Mouse (Mus musculus) lung, embryonic 15.5 days (tissue): ENCODE measurements around the gene Slc43a3. TPM values are rescaled to one million over a fixed set of nuclear protein-coding genes. Genes with fewer than 3 reads are reported as not detected.

Experiments used
- ATAC-seq: fragments of 200-750 bp; cut with Nextera tagmentation; 2 replicates; pipeline ENCODE4 v1.8.0; 2017; ENCODE audit warnings: moderate number of reproducible peaks, borderline replicate concordance; ENCODE audit not compliant: low FRiP score, low TSS enrichment; ENCODE audit errors: extremely low read depth
- H3K27ac ChIP-seq: fragments of 300-500 bp; sonication (generic); 2 replicates; pipeline ENCODE4 v1.5.1; 2015; ENCODE audit warnings: moderate library complexity, mild to moderate bottlenecking, inconsistent platforms
- H3K27me3 ChIP-seq: fragments of 300-500 bp; sonication (generic); 2 replicates; pipeline ENCODE4 v1.6.1; 2015; ENCODE audit warnings: inconsistent platforms
- H3K36me3 ChIP-seq: fragments of 300-500 bp; sonication (generic); 2 replicates; pipeline ENCODE4 v1.6.1; 2015; ENCODE audit warnings: inconsistent platforms
- H3K4me1 ChIP-seq: fragments of 300-500 bp; sonication (generic); 2 replicates; pipeline ENCODE4 v1.6.1; 2015; ENCODE audit warnings: inconsistent platforms
- H3K4me2 ChIP-seq: fragments of 300-500 bp; sonication (generic); 2 replicates; pipeline ENCODE4 v1.6.1; 2015; ENCODE audit warnings: inconsistent platforms, mild to moderate bottlenecking, moderate library complexity
- H3K4me3 ChIP-seq: fragments of 300-500 bp; sonication (generic); 2 replicates; pipeline ENCODE4 v1.5.1; 2015; ENCODE audit warnings: mild to moderate bottlenecking, inconsistent platforms
- H3K9ac ChIP-seq: fragments of 300-500 bp; sonication (generic); 2 replicates; pipeline ENCODE4 v1.6.1; 2015; ENCODE audit warnings: inconsistent platforms
- H3K9me3 ChIP-seq: fragments of 300-500 bp; sonication (generic); 2 replicates; pipeline ENCODE4 v1.6.1; 2016; ENCODE audit warnings: inconsistent platforms
- WGBS: fragments of 180-500 bp; shearing (Covaris S2); methylation state at CpG from one replicate; pipeline ENCODE4 v1.1.7; 2015; 5-methylcytosine and 5-hydroxymethylcytosine counted together
- polyA plus RNA-seq: library from polyadenylated mRNA; unstranded; fragments of >200 nt; fragmentation: Nextera tagmentation; extraction: Ambion mirVana; gene quantifications from 2 replicates; pipeline ENCODE4 v1.2.1, GENCODE M21; 2015

Slc43a3 gene
- polyA plus RNA-seq, 1 experiment from 2014 or later, result 89.7 TPM

DNA sequence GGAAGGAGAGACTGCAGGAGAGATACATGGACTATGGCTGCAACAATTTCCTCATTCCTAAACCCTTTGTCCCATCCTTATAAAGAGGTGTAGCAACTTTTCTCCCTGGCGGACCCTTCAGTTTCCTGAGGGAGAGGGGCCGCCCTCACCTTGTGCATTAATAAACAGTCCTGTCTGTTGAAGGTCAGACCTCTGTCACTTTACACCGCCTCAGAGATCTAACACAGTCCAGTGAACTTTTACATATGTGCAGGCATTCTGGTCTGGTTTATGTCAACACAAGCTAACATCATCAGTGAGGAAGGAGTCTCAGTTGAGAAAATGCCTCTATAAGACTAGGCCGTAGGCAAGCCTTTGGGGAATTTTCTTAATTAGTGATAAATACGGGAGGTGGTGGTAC is 22.5 kb upstream of the Slc43a3 start:
- Histone ChIP-seq H3K27ac (no peak overlapping the region), H3K4me3 (no peak overlapping the region), H3K4me2 (no peak overlapping the region), H3K4me1 (peaks cover 13% of the 10 kb centered on the region; the same call in 1 of the 2 replicates), H3K27me3 (no peaks in the 10 kb centered on the region), H3K36me3 (no peaks in the 10 kb centered on the region), H3K9ac (no peak overlapping the region), H3K9me3 (no peaks in the 10 kb centered on the region)
- WGBS, result 71% methylated on average over 5 of the region's 5 CpGs
- ATAC-seq, result no peak

DNA sequence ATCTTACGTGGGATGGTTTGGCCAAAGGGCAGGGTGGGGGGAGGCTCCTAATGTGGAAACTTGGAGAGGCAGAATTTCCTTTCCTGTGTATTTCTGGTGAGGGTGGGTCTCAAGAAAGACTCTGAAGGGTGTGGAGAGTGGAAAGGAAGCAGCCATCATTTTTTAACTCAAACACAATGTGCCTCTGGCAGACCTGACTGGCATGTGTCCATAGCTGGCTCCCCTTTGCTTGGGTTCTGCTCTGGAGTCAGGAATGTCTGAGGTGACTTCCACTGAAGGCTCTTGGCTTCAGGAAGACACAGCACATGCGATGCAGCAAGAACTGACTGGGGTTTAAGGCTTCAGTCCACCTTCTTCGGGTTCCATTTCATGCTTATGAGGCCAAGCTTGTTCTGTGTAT is 21.0 kb upstream of the Slc43a3 start:
- WGBS, result 49% methylated on average over 3 of the region's 3 CpGs
- Histone ChIP-seq H3K36me3 (no peaks in the 10 kb centered on the region), H3K4me2 (no peak overlapping the region), H3K27ac (peak overlapping the region; percentile 69), H3K4me1 (peaks cover 13% of the 10 kb centered on the region; the same call in 1 of the 2 replicates), H3K4me3 (no peak overlapping the region), H3K9me3 (no peaks in the 10 kb centered on the region), H3K9ac (no peak overlapping the region), H3K27me3 (no peaks in the 10 kb centered on the region)
- ATAC-seq, result no peak

DNA sequence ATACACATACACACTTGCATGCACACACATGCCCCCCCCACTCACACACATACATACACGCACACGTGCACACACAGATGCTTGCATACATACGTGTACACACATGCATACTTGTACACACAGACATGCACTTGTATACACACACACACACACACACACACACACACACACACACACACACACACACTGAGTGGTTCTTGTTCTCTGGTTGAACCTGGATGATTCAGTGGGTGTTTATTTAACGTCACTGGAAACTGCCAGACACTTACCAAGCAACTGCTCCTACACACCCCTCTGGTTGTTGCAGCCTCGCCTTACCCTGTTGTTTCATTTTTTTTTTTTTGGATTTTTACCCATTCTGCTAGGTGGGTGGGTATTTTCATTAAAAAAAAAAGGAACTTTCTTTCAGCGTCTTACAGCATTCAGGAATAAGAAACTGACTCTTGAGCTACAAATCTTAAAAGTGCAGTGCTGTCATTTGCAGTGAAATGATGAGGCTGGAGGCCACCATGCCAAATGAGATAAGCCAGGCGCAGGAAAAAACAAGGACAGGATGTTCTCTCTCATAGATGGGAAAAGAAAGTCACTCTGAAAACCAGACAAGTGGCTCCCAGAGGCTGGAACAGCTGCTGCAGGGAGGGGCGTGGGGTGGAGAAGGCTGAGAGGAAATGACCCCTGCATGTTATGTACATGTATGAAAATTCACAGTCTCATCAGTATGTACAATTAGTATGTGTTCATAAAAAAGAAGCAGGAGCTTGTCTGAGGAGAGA is 19.6 kb upstream of the Slc43a3 start:
- no peaks in the 10 kb centered on the region for H3K9me3 ChIP-seq
- H3K27ac ChIP-seq, result peak overlapping the region; percentile 66
- H3K9ac ChIP-seq, result no peak overlapping the region
- H3K27me3 ChIP-seq, result no peaks in the 10 kb centered on the region
- peak; percentile 48; the same call in 1 of the 2 replicates for ATAC-seq
- no peaks in the 10 kb centered on the region for H3K36me3 ChIP-seq
- no peak overlapping the region for H3K4me3 ChIP-seq
- 47% methylated on average over 8 of the region's 8 CpGs for WGBS
- no peak overlapping the region for H3K4me2 ChIP-seq
- peaks cover 13% of the 10 kb centered on the region; the same call in 1 of the 2 replicates for H3K4me1 ChIP-seq

- 40% methylated on average over 3 of the region's 3 CpGs for WGBS
- Histone ChIP-seq H3K4me2 (no peak overlapping the region), H3K27me3 (no peaks in the 10 kb centered on the region), H3K27ac (no peak overlapping the region), H3K9me3 (no peaks in the 10 kb centered on the region), H3K9ac (no peak overlapping the region), H3K4me3 (no peak overlapping the region), H3K4me1 (peaks cover 13% of the 10 kb centered on the region; the same call in 1 of the 2 replicates), H3K36me3 (no peaks in the 10 kb centered on the region)
- ATAC-seq, result no peak
Measured at GRCm38 (mm10) chr2:84918188-84918587, 18.2 kb upstream of the Slc43a3 start.

GRCm38 (mm10) chr2:84919601-84920108 is 16.7 kb upstream of the Slc43a3 start:
- H3K9me3 ChIP-seq, result no peaks in the 10 kb centered on the region
- ATAC-seq, result no peak
- no peak overlapping the region for H3K4me2 ChIP-seq
- H3K36me3 ChIP-seq, result no peaks in the 10 kb centered on the region
- H3K27ac ChIP-seq, result no peak overlapping the region
- H3K4me1 ChIP-seq, result peaks cover 13% of the 10 kb centered on the region; the same call in 1 of the 2 replicates
- H3K4me3 ChIP-seq, result no peak overlapping the region
- H3K9ac ChIP-seq, result no peak overlapping the region
- 89% methylated on average over 10 of the region's 10 CpGs for WGBS
- H3K27me3 ChIP-seq, result no peaks in the 10 kb centered on the region

GRCm38 (mm10) chr2:84930186-84930585 is 6.2 kb upstream of the Slc43a3 start:
- Histone ChIP-seq H3K27ac (no peak overlapping the region), H3K9ac (no peak overlapping the region), H3K9me3 (no peaks in the 10 kb centered on the region), H3K4me2 (no peak overlapping the region), H3K27me3 (no peaks in the 10 kb centered on the region), H3K4me3 (no peak overlapping the region), H3K36me3 (no peaks in the 10 kb centered on the region), H3K4me1 (peaks cover 9% of the 10 kb centered on the region; the same call in 1 of the 2 replicates)
- no peak for ATAC-seq
- 86% methylated on average over 7 of the region's 7 CpGs for WGBS

GRCm38 (mm10) chr2:84933992-84934648 is 2.3 kb upstream of the Slc43a3 start:
- Histone ChIP-seq H3K27ac (no peak overlapping the region), H3K9ac (no peak overlapping the region), H3K27me3 (no peaks in the 10 kb centered on the region), H3K36me3 (no peaks in the 10 kb centered on the region), H3K4me2 (no peak overlapping the region), H3K9me3 (no peaks in the 10 kb centered on the region), H3K4me3 (no peak overlapping the region), H3K4me1 (peaks cover 28% of the 10 kb centered on the region)
- 70% methylated on average over 8 of the region's 8 CpGs for WGBS
- ATAC-seq, result no peak

GRCm38 (mm10) chr2:84934649-84935007 is 1.8 kb upstream of the Slc43a3 start:
- H3K27me3 ChIP-seq, result no peaks in the 10 kb centered on the region
- no peak overlapping the region for H3K9ac ChIP-seq
- H3K27ac ChIP-seq, result no peak overlapping the region
- no peaks in the 10 kb centered on the region for H3K9me3 ChIP-seq
- H3K4me1 ChIP-seq, result peaks cover 28% of the 10 kb centered on the region
- WGBS, result 59% methylated on average over 4 of the region's 4 CpGs
- no peak overlapping the region for H3K4me2 ChIP-seq
- H3K36me3 ChIP-seq, result 0 out of 2 replicates have a peak, but pooled peaks cover 3% of the 10 kb centered on the region
- H3K4me3 ChIP-seq, result no peak overlapping the region
- no peak for ATAC-seq

DNA sequence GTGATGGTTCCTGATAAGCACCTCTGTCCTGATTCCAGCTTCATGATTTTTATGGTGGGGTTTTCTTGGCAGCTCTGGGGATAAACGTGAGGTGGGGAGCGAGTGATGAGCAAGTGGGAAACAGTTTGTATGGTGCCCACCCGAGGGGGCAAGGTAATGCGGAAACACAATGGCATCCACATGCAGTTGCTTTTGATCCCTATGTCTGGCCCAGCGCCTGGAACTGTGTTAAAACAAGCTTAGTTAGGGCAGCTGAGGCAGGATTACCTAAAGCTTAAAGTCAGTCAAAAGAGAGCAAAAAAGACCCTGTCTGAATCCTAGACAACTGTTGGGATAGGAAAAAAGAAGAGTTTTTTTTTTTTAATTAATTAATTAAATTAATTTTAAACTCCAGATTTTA is 1.3 kb upstream of the Slc43a3 start:
- Histone ChIP-seq H3K36me3 (0 out of 2 replicates have a peak, but pooled peaks cover 4% of the 10 kb centered on the region), H3K27me3 (no peaks in the 10 kb centered on the region), H3K27ac (no peak overlapping the region), H3K4me2 (no peak overlapping the region), H3K9me3 (no peaks in the 10 kb centered on the region), H3K4me1 (peaks cover 26% of the 10 kb centered on the region), H3K4me3 (no peak overlapping the region), H3K9ac (no peak overlapping the region)
- no peak for ATAC-seq
- WGBS, result 84% methylated on average over 5 of the region's 5 CpGs

- peak overlapping the region; percentile 66 for H3K4me2 ChIP-seq
- H3K36me3 ChIP-seq, result 0 out of 2 replicates have a peak, but pooled peaks cover 9% of the 10 kb centered on the region
- 20% methylated on average over 3 of the region's 3 CpGs for WGBS
- H3K9me3 ChIP-seq, result no peaks in the 10 kb centered on the region
- H3K9ac ChIP-seq, result peak overlapping the region; percentile 73
- H3K4me3 ChIP-seq, result peak overlapping the region; percentile 56
- peaks cover 23% of the 10 kb centered on the region for H3K4me1 ChIP-seq
- H3K27ac ChIP-seq, result peak overlapping the region; percentile 92
- ATAC-seq, result no peak
- no peaks in the 10 kb centered on the region for H3K27me3 ChIP-seq
Measured at GRCm38 (mm10) chr2:84937491-84938150, 1.2 kb downstream of the Slc43a3 start.

DNA sequence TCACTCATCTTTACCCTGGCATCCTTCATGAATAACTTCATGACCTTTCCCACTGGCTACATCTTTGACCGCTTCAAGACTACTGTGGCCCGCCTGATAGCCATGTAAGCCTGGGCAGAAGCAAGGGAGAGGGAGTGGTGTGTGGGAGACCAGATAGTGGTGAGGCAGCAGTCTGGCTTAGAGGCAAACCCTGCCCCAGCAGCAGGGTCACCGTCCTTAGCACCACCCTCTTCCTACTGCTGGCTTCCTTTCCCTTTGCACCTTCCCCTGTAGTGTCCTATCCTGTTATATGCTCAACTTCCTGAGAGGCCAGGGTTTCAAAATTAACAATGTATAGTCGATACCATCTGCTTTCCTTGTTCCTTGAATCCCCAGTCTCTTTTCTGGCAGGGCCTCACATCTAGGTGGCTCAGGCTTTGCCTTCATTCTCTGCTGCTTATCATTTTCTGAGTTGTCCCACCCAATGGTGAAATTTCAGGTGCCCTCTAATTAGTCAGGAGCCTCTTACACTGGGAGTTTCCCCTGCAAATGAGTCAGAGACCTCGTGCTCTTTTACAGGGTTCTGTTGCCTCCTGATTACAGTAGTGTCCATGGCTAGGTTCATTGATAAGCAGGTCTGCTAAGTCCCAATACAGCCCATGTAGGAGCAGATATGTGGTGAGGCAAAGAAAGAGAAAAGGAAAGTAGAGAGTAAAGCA is 2.0 kb downstream of the Slc43a3 start:
- Histone ChIP-seq H3K4me2 (peak overlapping the region; percentile 66), H3K27me3 (no peaks in the 10 kb centered on the region), H3K9me3 (no peaks in the 10 kb centered on the region), H3K4me3 (peak overlapping the region; percentile 56), H3K27ac (peak overlapping the region; percentile 92), H3K4me1 (peaks cover 23% of the 10 kb centered on the region), H3K36me3 (peaks cover 14% of the 10 kb centered on the region; the same call in 1 of the 2 replicates), H3K9ac (peak overlapping the region; percentile 73; the same call in 1 of the 2 replicates)
- peak; percentile 26; the same call in 1 of the 2 replicates for ATAC-seq
- 62% methylated on average over 5 of the region's 5 CpGs for WGBS
